Mouse (Mus musculus) heart, postnatal 10 days (tissue): ENCODE measurements around the gene Scaper. TPM values are rescaled to one million over a fixed set of nuclear protein-coding genes. Genes with fewer than 3 reads are reported as not detected.

Experiments
- DNase-seq, 2 experiments: peaks; one replicate each; pipeline ENCODE4 v3.0.0; 2021
- intact Hi-C: fragments of 180-260 bp; cut with DNase I; formaldehyde crosslinking; loops from one replicate; pipeline ENCODE4 v1.15.1; 2025
- total RNA-seq, 2 experiments: library from RNA; stranded (reverse); gene quantifications; 2 replicates each; pipeline ENCODE4 v1.2.3; 2021

Scaper gene
- total RNA-seq, 2 experiments from 2014 or later: 16.3 to 17.5 TPM

- DNase-seq: peak; percentile 6 to 8
Observed at GRCm38 (mm10) chr9:55609751-55610150, 328.2 kb downstream of the Scaper start.

GRCm38 (mm10) chr9:55608701-55609531 lies 329.0 kb downstream of the Scaper start:
- DNase-seq: no peak
- intact Hi-C loops: no loop called here

More at GRCm38 (mm10) chr9:55609751-55610150, 328.2 kb downstream of the Scaper start:
- intact Hi-C loops: no loop called here

- intact Hi-C loops: no loop called here
- DNase-seq: no peak
Observed at GRCm38 (mm10) chr9:55598594-55598993, 339.3 kb downstream of the Scaper start.

GRCm38 (mm10) chr9:55586141-55586540 lies 351.8 kb downstream of the Scaper start:
- intact Hi-C loops: no loop called here
- DNase-seq: no peak

GRCm38 (mm10) chr9:55581414-55581813 lies 356.5 kb downstream of the Scaper start:
- DNase-seq: no peak
- intact Hi-C loops: no loop called here

- intact Hi-C loops: no loop called here
- no peak for DNase-seq
Observed at GRCm38 (mm10) chr9:55576571-55576970, 361.3 kb downstream of the Scaper start.

GRCm38 (mm10) chr9:55571071-55571470 lies 366.8 kb downstream of the Scaper start:
- intact Hi-C loops: no loop called here
- DNase-seq: no peak

- DNase-seq: peak; percentile 45 to 57
- intact Hi-C loops: no loop called here
Observed at GRCm38 (mm10) chr9:55568466-55569159, 369.3 kb downstream of the Scaper start.

GRCm38 (mm10) chr9:55560960-55561359 lies 377.0 kb downstream of the Scaper start:
- intact Hi-C loops: no loop called here
- no peak for DNase-seq

GRCm38 (mm10) chr9:55554986-55555385 lies 382.9 kb downstream of the Scaper start:
- intact Hi-C loops: no loop called here
- peak; percentile 16 to 19 for DNase-seq

- intact Hi-C loops: no loop called here
- DNase-seq: peak in 1 of 2 experiments; percentile 6
Observed at GRCm38 (mm10) chr9:55549302-55549890, 388.5 kb downstream of the Scaper start.

GRCm38 (mm10) chr9:55548871-55549270 lies 389.0 kb downstream of the Scaper start:
- DNase-seq: no peak
- intact Hi-C loops: no loop called here

- intact Hi-C loops: no loop called here
- peak; percentile 37 to 54 for DNase-seq
Observed at GRCm38 (mm10) chr9:55546176-55547010, 391.5 kb downstream of the Scaper start.

GRCm38 (mm10) chr9:55545556-55546175 lies 392.3 kb downstream of the Scaper start:
- intact Hi-C loops: no loop called here
- no peak for DNase-seq

GRCm38 (mm10) chr9:55544861-55545555 lies 392.9 kb downstream of the Scaper start:
- DNase-seq: peak; percentile 68
- intact Hi-C loops: no loop called here

- DNase-seq: peak; percentile 66 to 70
- intact Hi-C loops: no loop called here
Observed at GRCm38 (mm10) chr9:55543703-55544401, 394.1 kb downstream of the Scaper start.

GRCm38 (mm10) chr9:55543336-55543702 lies 394.6 kb downstream of the Scaper start:
- intact Hi-C loops: no loop called here
- DNase-seq: no peak

- DNase-seq: peak in 1 of 2 experiments; percentile 38
- intact Hi-C loops: no loop called here
Observed at GRCm38 (mm10) chr9:55542366-55543325, 395.3 kb downstream of the Scaper start.
